Mouse (Mus musculus): ENCODE measurements around the gene Cdadc1.
A peak's percentile ranks its signal among the peaks of the same experiment; 100 is the strongest.

The Cdadc1 gene

GRCm38 (mm10) chr14:59546162-59546880, 51.4 kb downstream of the Cdadc1 start:
- Histone ChIP-seq H3K27me3 (ENCODE audit: insufficient read depth, low read length) (no peaks in the 10 kb centered on the region), H3K36me3 (ENCODE audit: insufficient read depth, low read length) (peaks cover 15% of the 10 kb centered on the region), H3K4me3 (replicated peaks; ENCODE audit: low read length) (no peak overlapping the region), H3K9me3 (ENCODE audit: low read length) (no peaks in the 10 kb centered on the region), H3K4me1 (replicated peaks; ENCODE audit: low read depth, low read length) (peaks cover 14% of the 10 kb centered on the region)
- TF ChIP-seq POU5F1 (IDR thresholded peaks at IDR 0.05; ENCODE audit: borderline replicate concordance, low read length) (no peak), CTCF (conservative IDR thresholded peaks at IDR 0.05; ENCODE audit: low read length) (no peak), NANOG (IDR thresholded peaks at IDR 0.05; ENCODE audit: borderline replicate concordance, low read length) (no peak)

- TF ChIP-seq NANOG (IDR thresholded peaks at IDR 0.05; ENCODE audit: borderline replicate concordance, low read length) (no peak), POU5F1 (IDR thresholded peaks at IDR 0.05; ENCODE audit: borderline replicate concordance, low read length) (no peak), CTCF (conservative IDR thresholded peaks at IDR 0.05; ENCODE audit: low read length) (no peak)
- H3K27me3 ChIP-seq (ENCODE audit: insufficient read depth, low read length), result no peaks in the 10 kb centered on the region
- H3K4me3 ChIP-seq (replicated peaks; ENCODE audit: low read length), result no peak overlapping the region
- peaks cover 16% of the 10 kb centered on the region for H3K36me3 ChIP-seq (ENCODE audit: insufficient read depth, low read length)
- no peaks in the 10 kb centered on the region for H3K4me1 ChIP-seq (replicated peaks; ENCODE audit: low read depth, low read length)
- no peaks in the 10 kb centered on the region for H3K9me3 ChIP-seq (ENCODE audit: low read length)
Observed at GRCm38 (mm10) chr14:59543956-59544355, 53.8 kb downstream of the Cdadc1 start.

- Histone ChIP-seq H3K36me3 (ENCODE audit: insufficient read depth, low read length) (peaks cover 16% of the 10 kb centered on the region), H3K4me3 (replicated peaks; ENCODE audit: low read length) (no peak overlapping the region), H3K9me3 (ENCODE audit: low read length) (no peaks in the 10 kb centered on the region), H3K27me3 (ENCODE audit: insufficient read depth, low read length) (no peaks in the 10 kb centered on the region), H3K4me1 (replicated peaks; ENCODE audit: low read depth, low read length) (no peaks in the 10 kb centered on the region)
- TF ChIP-seq NANOG (IDR thresholded peaks at IDR 0.05; ENCODE audit: borderline replicate concordance, low read length) (no peak), CTCF (conservative IDR thresholded peaks at IDR 0.05; ENCODE audit: low read length) (no peak), POU5F1 (IDR thresholded peaks at IDR 0.05; ENCODE audit: borderline replicate concordance, low read length) (no peak)
Observed at GRCm38 (mm10) chr14:59543158-59543826, 54.5 kb downstream of the Cdadc1 start.

GRCm38 (mm10) chr14:59540761-59541160, 57.0 kb downstream of the Cdadc1 start:
- peaks cover 6% of the 10 kb centered on the region; the same call in 1 of the 2 replicates for H3K36me3 ChIP-seq (ENCODE audit: insufficient read depth, low read length)
- no peaks in the 10 kb centered on the region for H3K9me3 ChIP-seq (ENCODE audit: low read length)
- peaks cover 4% of the 10 kb centered on the region for H3K4me1 ChIP-seq (replicated peaks; ENCODE audit: low read depth, low read length)
- no peaks in the 10 kb centered on the region for H3K27me3 ChIP-seq (ENCODE audit: insufficient read depth, low read length)
- TF ChIP-seq POU5F1 (IDR thresholded peaks at IDR 0.05; ENCODE audit: borderline replicate concordance, low read length) (no peak), NANOG (IDR thresholded peaks at IDR 0.05; ENCODE audit: borderline replicate concordance, low read length) (no peak), CTCF (conservative IDR thresholded peaks at IDR 0.05; ENCODE audit: low read length) (no peak)
- H3K4me3 ChIP-seq (replicated peaks; ENCODE audit: low read length), result no peak overlapping the region

GRCm38 (mm10) chr14:59540230-59540629, 57.5 kb downstream of the Cdadc1 start:
- Histone ChIP-seq H3K4me1 (replicated peaks; ENCODE audit: low read depth, low read length) (peaks cover 10% of the 10 kb centered on the region), H3K9me3 (ENCODE audit: low read length) (no peaks in the 10 kb centered on the region), H3K36me3 (ENCODE audit: insufficient read depth, low read length) (peaks cover 6% of the 10 kb centered on the region; the same call in 1 of the 2 replicates), H3K27me3 (ENCODE audit: insufficient read depth, low read length) (no peaks in the 10 kb centered on the region), H3K4me3 (replicated peaks; ENCODE audit: low read length) (no peak overlapping the region)
- TF ChIP-seq POU5F1 (IDR thresholded peaks at IDR 0.05; ENCODE audit: borderline replicate concordance, low read length) (no peak), NANOG (IDR thresholded peaks at IDR 0.05; ENCODE audit: borderline replicate concordance, low read length) (no peak), CTCF (conservative IDR thresholded peaks at IDR 0.05; ENCODE audit: low read length) (no peak)

GRCm38 (mm10) chr14:59537829-59538432, 59.8 kb downstream of the Cdadc1 start:
- no peak overlapping the region for H3K4me3 ChIP-seq (replicated peaks; ENCODE audit: low read length)
- peaks cover 6% of the 10 kb centered on the region; the same call in 1 of the 2 replicates for H3K36me3 ChIP-seq (ENCODE audit: insufficient read depth, low read length)
- no peak for TF ChIP-seq CTCF (conservative IDR thresholded peaks at IDR 0.05; ENCODE audit: low read length)
- TF ChIP-seq POU5F1 (IDR thresholded peaks at IDR 0.05; ENCODE audit: borderline replicate concordance, low read length), result no peak
- no peak for TF ChIP-seq NANOG (IDR thresholded peaks at IDR 0.05; ENCODE audit: borderline replicate concordance, low read length)
- H3K4me1 ChIP-seq (replicated peaks; ENCODE audit: low read depth, low read length), result peaks cover 31% of the 10 kb centered on the region
- H3K9me3 ChIP-seq (ENCODE audit: low read length), result no peaks in the 10 kb centered on the region
- H3K27me3 ChIP-seq (ENCODE audit: insufficient read depth, low read length), result no peaks in the 10 kb centered on the region

GRCm38 (mm10) chr14:59533908-59534307, 63.9 kb downstream of the Cdadc1 start:
- Histone ChIP-seq H3K4me1 (replicated peaks; ENCODE audit: low read depth, low read length) (peaks cover 33% of the 10 kb centered on the region), H3K27me3 (ENCODE audit: insufficient read depth, low read length) (no peaks in the 10 kb centered on the region), H3K36me3 (ENCODE audit: insufficient read depth, low read length) (peaks cover 8% of the 10 kb centered on the region), H3K4me3 (replicated peaks; ENCODE audit: low read length) (no peak overlapping the region), H3K9me3 (ENCODE audit: low read length) (no peaks in the 10 kb centered on the region)
- TF ChIP-seq NANOG (IDR thresholded peaks at IDR 0.05; ENCODE audit: borderline replicate concordance, low read length) (peak; percentile 89; the same call in 1 of the 2 replicates), POU5F1 (IDR thresholded peaks at IDR 0.05; ENCODE audit: borderline replicate concordance, low read length) (no peak)

- Histone ChIP-seq H3K9me3 (ENCODE audit: low read length) (no peaks in the 10 kb centered on the region), H3K36me3 (ENCODE audit: insufficient read depth, low read length) (peaks cover 8% of the 10 kb centered on the region; the same call in 1 of the 2 replicates), H3K27me3 (ENCODE audit: insufficient read depth, low read length) (no peaks in the 10 kb centered on the region), H3K4me3 (replicated peaks; ENCODE audit: low read length) (no peak overlapping the region), H3K4me1 (replicated peaks; ENCODE audit: low read depth, low read length) (peaks cover 33% of the 10 kb centered on the region)
- TF ChIP-seq POU5F1 (IDR thresholded peaks at IDR 0.05; ENCODE audit: borderline replicate concordance, low read length), result no peak
- no peak for TF ChIP-seq CTCF (conservative IDR thresholded peaks at IDR 0.05; ENCODE audit: low read length)
- no peak for TF ChIP-seq NANOG (IDR thresholded peaks at IDR 0.05; ENCODE audit: borderline replicate concordance, low read length)
Observed at GRCm38 (mm10) chr14:59532986-59533385, 64.8 kb downstream of the Cdadc1 start.
